Mouse (Mus musculus) E14TG2a.4 (cell line): ENCODE measurements around the gene Fstl4.
"Not testable (repeated sequence)": the region's sequence is repeated elsewhere in the genome, so short reads cannot be mapped to it uniquely, and the experiment has no call there.

Experiments
- H3K27me3 ChIP-seq: 2 replicates; pipeline ENCODE4 v1.6.1; 2014; ENCODE audit warnings: low read length, control low read depth; ENCODE audit not compliant: insufficient read depth
- H3K36me3 ChIP-seq: 2 replicates; pipeline ENCODE4 v1.6.1; 2014; ENCODE audit warnings: low read length, control low read depth; ENCODE audit not compliant: insufficient read depth
- H3K4me1 ChIP-seq: replicated peaks from 2 replicates; pipeline ENCODE4 v1.6.1; 2014; ENCODE audit warnings: low read depth, low read length, control low read depth
- H3K4me3 ChIP-seq: replicated peaks from 2 replicates; pipeline ENCODE4 v1.5.1; 2014; ENCODE audit warnings: mild to moderate bottlenecking, low read length
- H3K9me3 ChIP-seq: 2 replicates; pipeline ENCODE4 v1.6.1; 2014; ENCODE audit warnings: low read length, control low read depth
- CTCF ChIP-seq: conservative IDR thresholded peaks from 2 replicates; pipeline ENCODE4 v1.5.1; 2014; ENCODE audit warnings: low read length
- NANOG ChIP-seq: IDR thresholded peaks from 2 replicates; pipeline ENCODE4 v1.6.1; 2014; ENCODE audit warnings: borderline replicate concordance, low read length, mixed read lengths
- POU5F1 ChIP-seq: IDR thresholded peaks from 2 replicates; pipeline ENCODE4 v1.6.1; 2014; ENCODE audit warnings: low read length, borderline replicate concordance

The Fstl4 gene

DNA sequence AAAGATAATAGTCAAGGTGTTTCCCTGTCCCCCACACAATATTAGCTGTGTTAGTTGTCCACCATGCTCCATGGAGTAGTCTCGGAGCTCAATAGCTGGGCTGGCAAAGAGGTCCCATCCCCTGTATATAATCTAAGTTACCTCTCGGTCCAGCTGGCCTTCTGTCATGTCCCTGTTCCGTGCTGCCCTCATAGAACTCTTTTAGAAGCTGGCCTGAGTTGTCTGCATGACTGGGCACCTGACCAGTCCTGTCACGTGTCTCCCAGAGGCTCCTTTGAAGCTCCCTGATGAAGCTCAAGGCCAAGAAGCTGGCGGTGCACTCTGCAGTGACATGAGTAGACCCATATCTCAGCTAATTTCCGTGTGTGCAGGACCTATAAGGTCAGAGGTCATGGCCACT, 316.9 kb downstream of the Fstl4 start:
- H3K9me3 ChIP-seq = peaks cover 27% of the 10 kb centered on the region
- H3K27me3 ChIP-seq = no peaks in the 10 kb centered on the region
- no peaks in the 10 kb centered on the region for H3K36me3 ChIP-seq
- H3K4me1 ChIP-seq = no peaks in the 10 kb centered on the region
- TF ChIP-seq CTCF (no peak), NANOG (no peak), POU5F1 (no peak)
- H3K4me3 ChIP-seq = no peak overlapping the region

DNA sequence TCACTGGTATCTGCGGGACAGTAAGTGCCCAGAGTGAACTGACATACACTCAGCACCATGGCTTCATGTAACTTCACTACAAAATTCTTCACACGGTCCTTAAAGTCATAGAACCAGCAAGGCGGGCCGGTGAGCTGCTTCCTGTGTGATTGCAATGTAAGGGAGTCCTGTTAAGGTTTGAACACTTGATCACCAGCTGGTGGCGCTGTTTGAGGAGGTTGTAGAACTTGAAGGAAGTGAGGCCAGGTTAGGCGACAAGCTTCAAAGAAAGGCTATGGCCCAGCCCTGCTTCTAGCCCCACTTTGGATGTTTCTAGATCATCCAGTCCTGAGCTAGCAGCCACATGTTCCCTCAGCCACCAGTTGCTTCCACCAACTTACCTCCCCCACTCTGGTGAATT, 320.9 kb downstream of the Fstl4 start:
- TF ChIP-seq CTCF (peak; percentile 19; the same call in 1 of the 2 replicates), NANOG (no peak)
- peaks cover 2% of the 10 kb centered on the region; the same call in 1 of the 2 replicates for H3K27me3 ChIP-seq

DNA sequence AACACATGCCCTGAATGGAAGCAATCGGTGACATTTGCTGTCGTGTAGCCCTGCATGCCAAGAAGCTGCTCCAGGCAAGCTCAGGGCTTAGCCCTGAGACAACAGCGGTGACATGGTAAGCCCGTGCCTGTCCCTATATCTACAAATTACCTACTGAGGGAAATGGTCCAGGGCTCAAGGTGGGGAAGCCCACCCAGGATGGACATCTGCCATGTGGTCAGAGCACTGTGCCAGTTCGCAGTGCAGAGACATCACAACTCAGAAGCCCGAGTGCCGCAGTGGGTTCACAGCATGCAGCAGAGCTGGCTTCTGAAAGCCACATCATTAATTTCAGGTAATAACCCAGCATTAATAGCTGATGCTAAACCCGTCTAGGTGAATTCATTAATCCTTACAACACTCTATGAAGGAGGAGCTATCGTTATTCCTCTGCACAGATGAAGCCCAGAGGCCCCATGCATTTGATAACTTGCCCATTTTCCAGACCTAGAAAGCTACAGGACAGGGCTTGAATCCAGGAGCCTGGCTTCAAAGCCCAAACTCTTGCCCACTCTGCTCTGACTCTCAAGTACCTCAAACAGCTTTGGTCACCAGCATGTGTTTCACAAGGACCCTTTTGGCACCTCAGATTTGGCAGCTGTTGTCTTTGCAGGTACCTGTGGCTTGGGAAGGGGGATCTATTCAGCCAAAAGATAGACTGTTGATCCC, 321.6 kb downstream of the Fstl4 start:
- peaks cover 22% of the 10 kb centered on the region for H3K4me1 ChIP-seq

More for the DNA sequence above, 320.9 kb downstream of the Fstl4 start:
- Histone ChIP-seq H3K9me3 (peaks cover 4% of the 10 kb centered on the region; the same call in 1 of the 2 replicates), H3K4me3 (no peak overlapping the region), H3K36me3 (no peaks in the 10 kb centered on the region), H3K4me1 (peaks cover 22% of the 10 kb centered on the region)

DNA sequence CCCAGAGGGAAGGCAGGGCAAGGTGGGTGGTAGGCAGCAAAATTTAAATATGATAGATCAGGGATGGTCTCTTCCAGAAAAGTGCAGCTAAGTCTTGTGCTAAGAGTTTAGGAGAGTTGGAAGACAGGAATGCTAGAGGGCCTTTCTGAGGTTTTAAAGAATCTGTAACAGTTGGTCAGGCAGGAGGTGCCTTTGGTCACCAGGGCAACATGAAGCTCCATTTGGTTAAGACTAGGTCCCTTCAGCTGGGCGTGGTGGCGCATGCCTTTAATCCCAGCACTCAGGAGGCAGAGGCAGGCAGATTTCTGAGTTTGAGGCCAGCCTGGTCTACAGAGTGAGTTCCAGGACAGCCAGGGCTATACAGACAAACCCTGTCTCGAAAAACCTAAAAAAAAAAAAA, 323.5 kb downstream of the Fstl4 start:
- H3K36me3 ChIP-seq, H3K9me3 ChIP-seq, H3K4me3 ChIP-seq, H3K27me3 ChIP-seq: not testable (repeated sequence)
- H3K4me1 ChIP-seq = peaks cover 36% of the 10 kb centered on the region

More for the DNA sequence above, 321.6 kb downstream of the Fstl4 start:
- no peaks in the 10 kb centered on the region for H3K36me3 ChIP-seq
- peaks cover 2% of the 10 kb centered on the region; the same call in 1 of the 2 replicates for H3K27me3 ChIP-seq
- H3K4me3 ChIP-seq = no peak overlapping the region
- TF ChIP-seq POU5F1 = no peak
- TF ChIP-seq CTCF = no peak
- no peak for TF ChIP-seq NANOG
- H3K9me3 ChIP-seq = no peaks in the 10 kb centered on the region

DNA sequence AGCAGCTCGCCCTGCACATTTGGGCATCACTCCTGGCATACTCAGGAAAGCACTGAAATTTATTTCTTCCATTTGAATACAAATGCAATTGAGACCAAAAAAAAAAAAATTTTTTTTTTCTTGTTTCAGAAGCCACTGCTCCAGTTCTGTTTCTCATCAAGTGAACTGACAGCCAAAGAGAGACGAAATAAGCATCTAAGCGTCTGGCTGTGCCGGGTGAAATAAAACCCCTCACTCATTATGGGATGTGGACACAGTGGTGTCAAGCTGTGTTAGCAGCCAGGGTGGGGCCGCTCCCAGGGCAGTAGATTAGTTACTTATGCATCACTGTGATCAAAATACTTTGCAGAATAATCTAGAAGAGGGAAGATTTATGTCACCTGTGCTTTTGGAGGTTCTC, 327.2 kb downstream of the Fstl4 start:
- TF ChIP-seq CTCF (no peak), NANOG (no peak), POU5F1 (no peak)
- Histone ChIP-seq H3K4me1 (peaks cover 36% of the 10 kb centered on the region), H3K9me3 (peaks cover 8% of the 10 kb centered on the region), H3K27me3 (peaks cover 3% of the 10 kb centered on the region; the same call in 1 of the 2 replicates), H3K36me3 (no peaks in the 10 kb centered on the region), H3K4me3 (no peak overlapping the region)

DNA sequence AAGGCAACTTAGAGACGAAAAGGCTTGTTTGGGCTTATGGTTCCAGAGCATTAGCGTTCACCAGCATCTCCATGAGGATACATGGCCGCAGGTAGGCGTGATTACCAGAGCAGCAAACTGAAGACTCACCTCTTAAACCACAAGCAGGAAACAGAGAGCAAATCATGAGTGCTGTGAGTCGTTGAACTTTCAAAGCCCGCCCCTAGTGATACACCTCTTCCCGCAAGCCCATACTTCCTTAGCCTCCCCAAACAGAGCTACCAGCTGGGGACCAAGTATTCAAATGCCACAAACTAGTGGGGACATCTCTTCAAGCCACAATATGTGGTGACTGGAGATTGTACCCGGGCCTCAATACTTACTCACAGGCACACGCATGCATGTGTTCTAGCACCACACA, 332.4 kb downstream of the Fstl4 start:
- H3K4me1 ChIP-seq = peaks cover 7% of the 10 kb centered on the region
- H3K36me3 ChIP-seq = no peaks in the 10 kb centered on the region
- H3K9me3 ChIP-seq = peaks cover 8% of the 10 kb centered on the region
- H3K4me3 ChIP-seq = no peak overlapping the region
- TF ChIP-seq NANOG (no peak), CTCF (no peak), POU5F1 (no peak)
- peaks cover 7% of the 10 kb centered on the region; the same call in 1 of the 2 replicates for H3K27me3 ChIP-seq

DNA sequence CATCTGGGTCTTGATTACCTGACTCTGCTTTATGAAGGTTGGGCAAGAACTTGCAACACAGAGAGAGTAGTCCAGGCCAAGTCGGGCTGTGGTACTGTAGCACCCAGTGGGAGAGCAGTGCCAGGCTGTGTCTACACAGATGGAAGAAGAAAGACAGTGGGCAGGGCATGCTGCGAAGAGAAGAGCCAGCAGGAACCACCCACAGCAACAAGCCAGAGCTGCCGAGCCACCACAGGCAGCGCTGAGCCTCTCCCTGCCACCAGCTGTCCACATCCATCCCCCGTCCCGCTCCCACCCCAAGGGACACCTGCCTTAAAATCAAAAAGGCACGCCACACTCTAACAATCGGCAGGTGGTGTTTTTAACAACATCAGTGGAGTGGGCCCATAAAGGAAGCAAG, 332.9 kb downstream of the Fstl4 start:
- H3K27me3 ChIP-seq = peaks cover 7% of the 10 kb centered on the region; the same call in 1 of the 2 replicates
- H3K9me3 ChIP-seq = peaks cover 8% of the 10 kb centered on the region
- H3K36me3 ChIP-seq = no peaks in the 10 kb centered on the region
- 0 out of 2 replicates have a peak, but pooled peaks cover 3% of the 10 kb centered on the region for H3K4me1 ChIP-seq
- TF ChIP-seq CTCF (no peak), NANOG (no peak), POU5F1 (no peak)
- H3K4me3 ChIP-seq = no peak overlapping the region

DNA sequence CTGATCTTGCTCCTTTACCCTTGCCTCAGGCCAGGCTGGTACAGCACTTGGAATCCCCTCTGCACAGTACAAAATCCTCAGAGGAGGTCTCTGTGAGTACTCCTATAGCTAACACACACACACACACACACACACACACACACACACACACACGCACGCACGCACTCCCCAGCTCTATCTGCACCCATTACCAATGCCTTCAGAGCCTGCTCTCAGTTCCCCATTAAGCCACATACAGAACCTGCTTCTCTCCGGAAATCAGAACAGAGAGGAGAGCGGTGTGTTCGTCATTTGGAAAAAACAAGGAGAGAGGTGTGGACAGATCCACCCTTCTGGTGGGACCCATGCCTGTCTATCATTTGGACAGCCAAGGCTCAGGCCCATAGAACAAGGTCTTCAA, 333.4 kb downstream of the Fstl4 start:
- Histone ChIP-seq H3K9me3 (peaks cover 8% of the 10 kb centered on the region), H3K27me3 (peaks cover 7% of the 10 kb centered on the region; the same call in 1 of the 2 replicates), H3K4me1 (no peaks in the 10 kb centered on the region), H3K4me3 (no peak overlapping the region), H3K36me3 (no peaks in the 10 kb centered on the region)
- no peak for TF ChIP-seq POU5F1
- no peak for TF ChIP-seq CTCF
- TF ChIP-seq NANOG = no peak

DNA sequence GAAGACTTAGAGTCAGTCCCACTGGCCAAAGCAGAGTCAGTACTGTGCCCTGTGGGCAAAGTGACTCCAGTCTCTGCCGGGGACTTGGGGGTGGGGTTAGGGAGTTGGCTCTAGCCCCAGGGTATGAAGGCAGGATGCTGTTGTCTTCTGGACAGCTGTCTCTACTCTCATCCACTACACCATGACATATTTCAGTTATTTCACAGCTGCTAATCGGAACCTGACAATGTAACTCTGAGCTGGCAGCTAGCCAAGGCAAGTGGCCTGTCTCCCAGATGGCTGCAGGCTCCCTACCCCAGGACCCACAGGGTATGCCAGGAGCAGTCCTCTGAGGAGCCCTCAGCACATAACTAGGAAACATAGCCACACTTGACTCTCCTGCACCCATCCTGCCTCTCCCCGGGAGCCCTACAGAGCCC, 334.4 kb downstream of the Fstl4 start:
- Histone ChIP-seq H3K36me3 (no peaks in the 10 kb centered on the region), H3K27me3 (peaks cover 7% of the 10 kb centered on the region; the same call in 1 of the 2 replicates), H3K4me3 (no peak overlapping the region), H3K9me3 (peaks cover 8% of the 10 kb centered on the region), H3K4me1 (no peaks in the 10 kb centered on the region)
- TF ChIP-seq POU5F1 (no peak), NANOG (no peak), CTCF (no peak)
